Mouse (Mus musculus): ENCODE data around the gene Gab3.

GRCm38 (mm10) chrX:75044595-75044994, 40.7 kb downstream of the Gab3 start:
- no peak for TF ChIP-seq POLR2A (IDR thresholded peaks at IDR 0.05; ENCODE audit: low read depth, low read length)
- no peak for TF ChIP-seq CTCF (conservative IDR thresholded peaks at IDR 0.05; ENCODE audit: insufficient read depth, insufficient read length, low read depth, low read length)
